Mouse (Mus musculus): ENCODE data around the gene Rcor3.

GRCm38 (mm10) chr1:192181696-192182257, 43.9 kb upstream of the Rcor3 start:
- TF ChIP-seq CTCF (IDR thresholded peaks at IDR 0.05; ENCODE audit: borderline replicate concordance, control insufficient read depth, extremely low read depth, insufficient read depth, low read length, poor library complexity): no peak
- no peak for TF ChIP-seq POLR2A (IDR thresholded peaks at IDR 0.05; ENCODE audit: control insufficient read depth, extremely low read depth, insufficient read depth, low read length, poor library complexity)
